Mouse (Mus musculus) limb, embryonic 12.5 days (tissue): ENCODE results near the gene Smad6. TPM values are rescaled to one million over a fixed set of nuclear protein-coding genes. Genes with fewer than 3 reads are reported as not detected.
A peak's percentile ranks its signal among the peaks of the same experiment; 100 is the strongest.

Source experiments
- ATAC-seq: fragments of 200-750 bp; cut with Nextera tagmentation; 2 replicates; pipeline ENCODE4 v1.8.0; 2017; ENCODE audit warnings: low read depth, moderate TSS enrichment; ENCODE audit not compliant: insufficient number of reproducible peaks, insufficient read depth, low FRiP score, low TSS enrichment
- H3K27ac ChIP-seq: fragments of 300-500 bp; sonication (generic); 2 replicates; pipeline ENCODE4 v1.5.1; 2016; ENCODE audit warnings: mild to moderate bottlenecking, moderate library complexity
- H3K27me3 ChIP-seq: fragments of 300-500 bp; sonication (generic); 2 replicates; pipeline ENCODE4 v1.6.1; 2016; ENCODE audit warnings: mild to moderate bottlenecking, moderate library complexity
- H3K36me3 ChIP-seq: fragments of 300-500 bp; sonication (generic); 2 replicates; pipeline ENCODE4 v1.6.1; 2016; ENCODE audit warnings: mild to moderate bottlenecking, moderate library complexity
- H3K4me1 ChIP-seq: fragments of 300-500 bp; sonication (generic); replicated peaks from 2 replicates; pipeline ENCODE4 v1.6.1; 2016
- H3K4me2 ChIP-seq: fragments of 300-500 bp; sonication (generic); 2 replicates; pipeline ENCODE4 v1.6.1; 2016; ENCODE audit warnings: mild to moderate bottlenecking, moderate library complexity
- H3K4me3 ChIP-seq: fragments of 300-500 bp; sonication (generic); replicated peaks from 2 replicates; pipeline ENCODE4 v1.5.1; 2016; ENCODE audit warnings: mild to moderate bottlenecking
- H3K9ac ChIP-seq: fragments of 300-500 bp; sonication (generic); replicated peaks from 2 replicates; pipeline ENCODE4 v1.6.1; 2016; ENCODE audit warnings: mild to moderate bottlenecking, moderate library complexity
- H3K9me3 ChIP-seq: fragments of 300-500 bp; sonication (generic); 2 replicates; pipeline ENCODE4 v1.6.1; 2016; ENCODE audit warnings: mild to moderate bottlenecking, moderate library complexity
- WGBS: fragments of 180-500 bp; shearing (Covaris S2); methylation state at CpG from one replicate; pipeline ENCODE4 v1.1.7; 2016; 5-methylcytosine and 5-hydroxymethylcytosine counted together
- polyA plus RNA-seq: library from polyadenylated mRNA; unstranded; fragments of >200 nt; fragmentation: Nextera tagmentation; extraction: Ambion mirVana; gene quantifications from 2 replicates; pipeline ENCODE4 v1.2.1, GENCODE M21; 2016

Smad6 gene
- polyA plus RNA-seq, 1 experiment from 2014 or later = 23.9 TPM

DNA sequence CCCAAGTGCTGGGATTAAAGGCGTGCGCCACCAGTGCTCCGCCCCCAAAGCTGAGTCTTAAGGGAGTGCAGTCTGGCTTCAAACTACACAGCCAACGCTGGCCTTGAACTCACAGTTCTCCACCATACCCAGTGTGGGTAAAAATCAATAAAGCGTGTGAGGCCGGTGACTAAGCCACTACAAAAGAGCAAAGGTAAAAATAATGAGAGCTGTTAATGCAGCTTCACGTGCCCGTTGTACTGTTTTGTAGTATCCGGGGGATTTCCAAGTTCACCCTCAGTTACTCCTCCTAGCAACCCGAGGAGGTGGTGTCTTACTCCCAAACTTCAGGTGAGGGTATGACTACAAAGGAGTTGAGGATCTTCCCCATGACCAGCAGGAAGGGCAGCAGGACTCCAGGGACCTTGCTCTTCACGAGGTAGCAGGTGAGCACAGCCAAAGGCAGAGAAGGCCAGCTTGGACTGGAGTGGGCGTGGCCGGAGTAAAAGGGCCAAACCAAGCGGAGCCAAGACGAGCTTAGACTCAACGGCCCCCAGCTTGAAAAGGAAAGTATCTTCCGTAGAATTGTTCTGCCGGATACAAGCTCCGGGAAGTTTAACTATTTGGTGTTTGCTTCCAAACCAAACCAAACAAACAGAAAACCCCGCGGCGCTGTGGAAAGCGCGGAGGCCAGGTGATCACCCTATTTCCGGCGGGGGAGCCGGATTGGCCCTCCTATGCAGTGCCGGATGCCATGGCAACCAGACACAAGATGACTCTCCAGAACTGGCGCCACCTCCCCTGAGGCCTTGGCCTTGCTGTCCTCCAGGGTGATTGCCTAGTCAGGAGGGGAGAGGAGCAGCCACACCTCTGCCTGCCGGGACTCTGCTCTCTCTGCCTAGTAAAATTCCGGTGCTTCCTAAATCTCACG is 27.9 kb upstream of the Smad6 start:
- Histone ChIP-seq H3K27ac (peak overlapping the region; percentile 59), H3K4me3 (peak overlapping the region; percentile 37), H3K9ac (peak overlapping the region; percentile 55), H3K36me3 (no peaks in the 10 kb centered on the region), H3K4me1 (peaks cover 24% of the 10 kb centered on the region), H3K9me3 (no peaks in the 10 kb centered on the region), H3K27me3 (no peaks in the 10 kb centered on the region), H3K4me2 (peak overlapping the region; percentile 71)
- ATAC-seq = peak; percentile 69; the same call in 1 of the 2 replicates
- whole genome bisulfite sequencing = 9% methylated on average over 32 of the region's 32 CpGs

DNA sequence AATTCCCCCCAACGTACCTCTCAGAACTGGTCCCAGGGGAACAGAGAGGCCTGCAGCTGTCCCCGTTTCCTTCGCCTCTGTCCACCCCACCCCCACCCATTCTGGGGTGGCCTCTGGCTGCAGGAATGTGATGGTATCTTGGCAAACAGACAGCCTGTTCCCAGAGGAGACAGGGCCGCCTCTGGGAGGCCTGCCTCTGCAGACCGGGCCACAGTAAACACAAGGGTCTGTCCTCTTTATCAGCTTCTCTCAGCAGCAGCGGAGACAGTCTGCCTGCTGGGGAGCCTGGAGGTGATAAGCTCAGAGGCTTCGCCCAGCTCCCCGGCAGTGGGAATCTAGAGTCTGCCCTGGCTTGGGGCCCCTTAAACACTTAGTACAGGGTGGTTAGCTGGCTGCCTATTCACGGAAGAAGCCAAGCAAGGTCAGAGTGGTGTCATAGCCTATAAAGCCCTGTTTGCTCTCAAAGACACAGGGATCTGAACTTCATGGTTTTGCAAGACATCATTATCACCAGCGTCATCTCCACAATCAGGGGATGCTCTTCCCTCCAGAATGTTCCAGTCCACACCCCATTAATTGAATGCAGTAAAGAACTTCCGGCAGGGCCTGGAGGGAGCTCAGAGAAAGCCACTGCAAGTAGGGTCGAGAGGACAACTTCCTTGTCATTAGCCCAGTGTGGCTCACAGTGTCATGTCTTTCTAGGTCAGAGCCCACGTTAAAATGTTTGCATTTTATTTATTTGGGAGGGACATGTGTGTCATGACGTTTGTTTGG is 23.4 kb upstream of the Smad6 start:
- 16% methylated on average over 14 of the region's 14 CpGs for WGBS
- peak overlapping the region; percentile 54 for H3K27ac ChIP-seq
- H3K4me2 ChIP-seq = no peak overlapping the region
- no peak overlapping the region for H3K9ac ChIP-seq
- no peak overlapping the region for H3K4me3 ChIP-seq
- H3K27me3 ChIP-seq = no peaks in the 10 kb centered on the region
- H3K4me1 ChIP-seq = peaks cover 30% of the 10 kb centered on the region
- no peak for ATAC-seq
- no peaks in the 10 kb centered on the region for H3K36me3 ChIP-seq
- H3K9me3 ChIP-seq = no peaks in the 10 kb centered on the region

DNA sequence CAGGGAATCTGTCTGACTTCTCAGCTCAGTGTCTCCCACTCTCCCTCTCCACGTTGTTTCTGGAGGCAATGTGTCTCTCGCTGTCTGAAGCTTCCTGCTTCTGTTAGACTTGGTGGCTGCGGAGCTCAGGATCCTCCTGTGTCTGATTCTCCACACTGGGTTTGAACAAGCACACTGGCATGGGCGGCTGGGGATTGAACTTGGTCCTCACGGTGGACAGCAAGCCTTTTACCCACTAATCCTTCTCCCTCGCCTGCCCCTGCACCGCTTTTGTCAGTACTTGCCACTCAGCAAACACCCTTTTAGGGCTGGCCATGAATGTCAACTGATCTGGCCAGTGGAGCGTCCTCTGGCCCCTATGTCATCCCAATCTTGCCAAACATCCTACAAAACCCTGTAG is 22.5 kb upstream of the Smad6 start:
- H3K27me3 ChIP-seq = no peaks in the 10 kb centered on the region
- no peak overlapping the region for H3K9ac ChIP-seq
- no peak for ATAC-seq
- no peaks in the 10 kb centered on the region for H3K9me3 ChIP-seq
- no peaks in the 10 kb centered on the region for H3K36me3 ChIP-seq
- 0 out of 2 replicates have a peak overlapping the region, but pooled peaks have one; percentile 54 for H3K27ac ChIP-seq
- peaks cover 22% of the 10 kb centered on the region for H3K4me1 ChIP-seq
- H3K4me2 ChIP-seq = no peak overlapping the region
- WGBS = 68% methylated on average over 8 of the region's 8 CpGs
- H3K4me3 ChIP-seq = no peak overlapping the region

DNA sequence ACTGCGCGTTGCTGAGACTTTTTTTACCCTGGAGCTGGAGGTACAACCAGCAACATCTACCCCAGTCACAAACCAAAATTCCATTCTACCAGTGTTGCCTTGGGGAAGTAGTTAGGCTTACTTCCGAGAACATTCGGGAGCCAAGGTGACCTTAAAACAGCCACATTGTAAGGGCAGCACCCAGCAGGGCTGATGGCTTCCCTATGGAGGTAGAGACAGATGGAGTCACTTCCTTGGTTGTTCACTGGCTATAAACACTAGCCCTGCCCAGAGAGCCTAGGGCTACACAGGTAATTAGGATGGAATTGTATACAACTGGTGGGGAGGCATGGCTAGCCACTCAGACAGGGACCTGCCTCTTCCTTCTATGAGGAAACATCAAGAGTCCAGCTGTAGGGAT is 21.1 kb upstream of the Smad6 start:
- Histone ChIP-seq H3K9me3 (no peaks in the 10 kb centered on the region), H3K9ac (no peak overlapping the region)

DNA sequence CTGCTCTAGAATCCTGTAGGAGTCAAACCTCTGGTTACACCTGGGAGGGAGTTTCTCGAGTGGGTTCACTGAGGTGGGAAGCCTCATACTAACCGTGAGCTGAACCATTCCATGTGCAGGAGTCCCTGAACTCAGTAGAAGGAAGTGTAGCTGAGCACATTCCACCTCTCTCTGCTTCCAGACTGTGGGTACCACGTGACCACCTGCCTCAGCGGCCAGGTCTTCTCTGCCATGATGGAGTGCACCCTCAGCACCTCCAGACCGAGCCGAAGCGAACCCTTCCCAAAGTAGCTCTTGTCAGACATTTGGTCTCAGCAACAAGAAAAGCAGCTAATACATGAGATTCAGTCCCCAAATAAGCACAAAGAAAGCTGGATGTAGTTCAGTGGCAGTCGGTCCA is 20.4 kb upstream of the Smad6 start:
- H3K27ac ChIP-seq = no peak overlapping the region
- no peaks in the 10 kb centered on the region for H3K27me3 ChIP-seq
- no peak overlapping the region for H3K9ac ChIP-seq
- ATAC-seq = no peak
- H3K4me3 ChIP-seq = no peak overlapping the region
- H3K9me3 ChIP-seq = no peaks in the 10 kb centered on the region
- H3K36me3 ChIP-seq = no peaks in the 10 kb centered on the region
- 82% methylated on average over 8 of the region's 8 CpGs for WGBS
- peaks cover 17% of the 10 kb centered on the region for H3K4me1 ChIP-seq
- H3K4me2 ChIP-seq = no peak overlapping the region

More for the DNA sequence above, 21.1 kb upstream of the Smad6 start:
- Histone ChIP-seq H3K4me3 (no peak overlapping the region), H3K27me3 (no peaks in the 10 kb centered on the region), H3K27ac (no peak overlapping the region), H3K4me2 (no peak overlapping the region), H3K36me3 (no peaks in the 10 kb centered on the region), H3K4me1 (peaks cover 17% of the 10 kb centered on the region)
- WGBS = 57% methylated on average over 4 of the region's 4 CpGs
- ATAC-seq = no peak

DNA sequence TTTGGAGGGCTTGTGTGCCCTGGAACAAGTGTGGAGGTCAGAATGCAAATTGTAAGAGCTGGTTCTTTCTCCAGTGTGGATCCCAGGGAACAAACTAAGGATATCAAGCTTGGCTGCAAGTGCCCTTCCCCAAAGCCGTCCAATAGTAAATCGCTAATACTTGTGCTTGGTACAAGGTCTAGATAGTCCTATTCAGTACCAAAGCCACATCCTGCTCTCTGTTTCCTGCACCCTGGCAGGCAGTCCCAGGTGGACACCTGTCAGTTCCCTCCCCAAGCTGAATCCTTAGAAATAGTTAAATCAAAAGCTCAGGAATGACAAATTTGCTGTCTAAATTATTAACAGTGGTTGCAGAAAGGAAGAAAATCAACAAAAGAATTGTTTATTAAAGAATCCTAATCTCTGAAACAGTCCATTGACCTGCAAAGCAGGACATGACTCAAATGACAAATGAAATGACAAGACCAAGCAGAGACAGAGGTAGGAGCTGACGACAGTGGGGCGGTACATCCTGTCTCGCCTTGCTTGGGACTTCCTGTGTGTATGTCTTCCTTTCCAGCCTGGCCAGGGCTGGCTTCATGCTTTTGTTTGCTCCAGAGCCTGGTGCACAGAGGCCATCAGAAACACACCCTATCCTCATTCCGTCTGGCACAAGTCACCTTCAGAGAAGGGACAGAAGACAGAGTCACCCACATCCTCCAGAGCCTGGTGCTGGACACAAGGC is 8.2 kb upstream of the Smad6 start:
- H3K4me2 ChIP-seq = no peak overlapping the region
- H3K36me3 ChIP-seq = no peaks in the 10 kb centered on the region
- 78% methylated on average over 6 of the region's 6 CpGs for WGBS
- no peaks in the 10 kb centered on the region for H3K27me3 ChIP-seq
- H3K9me3 ChIP-seq = no peaks in the 10 kb centered on the region
- no peak overlapping the region for H3K9ac ChIP-seq
- ATAC-seq = no peak
- H3K4me1 ChIP-seq = peaks cover 11% of the 10 kb centered on the region
- H3K4me3 ChIP-seq = no peak overlapping the region
- no peak overlapping the region for H3K27ac ChIP-seq

DNA sequence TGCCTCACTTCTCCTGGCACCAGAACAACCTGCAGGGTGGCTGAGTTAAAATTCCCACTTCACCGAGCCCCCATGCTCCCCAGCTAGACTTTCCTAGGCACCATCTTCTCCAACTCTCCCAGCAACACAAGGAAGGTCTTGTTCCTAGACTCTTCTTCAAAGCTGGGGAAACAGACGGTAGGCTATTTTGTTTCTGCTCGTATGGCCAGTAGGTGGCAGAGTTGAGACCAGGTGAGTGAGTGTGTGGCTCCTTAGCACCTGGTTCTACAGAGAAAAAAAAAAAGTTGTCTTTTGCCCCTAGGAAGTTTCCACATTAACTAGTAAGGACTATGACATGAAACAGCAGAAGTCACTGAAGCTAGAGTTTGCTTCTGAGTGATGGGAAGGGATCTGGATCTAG is 3.7 kb upstream of the Smad6 start:
- ATAC-seq = no peak
- H3K27ac ChIP-seq = no peak overlapping the region
- 5% methylated on average over 3 of the region's 3 CpGs for WGBS

DNA sequence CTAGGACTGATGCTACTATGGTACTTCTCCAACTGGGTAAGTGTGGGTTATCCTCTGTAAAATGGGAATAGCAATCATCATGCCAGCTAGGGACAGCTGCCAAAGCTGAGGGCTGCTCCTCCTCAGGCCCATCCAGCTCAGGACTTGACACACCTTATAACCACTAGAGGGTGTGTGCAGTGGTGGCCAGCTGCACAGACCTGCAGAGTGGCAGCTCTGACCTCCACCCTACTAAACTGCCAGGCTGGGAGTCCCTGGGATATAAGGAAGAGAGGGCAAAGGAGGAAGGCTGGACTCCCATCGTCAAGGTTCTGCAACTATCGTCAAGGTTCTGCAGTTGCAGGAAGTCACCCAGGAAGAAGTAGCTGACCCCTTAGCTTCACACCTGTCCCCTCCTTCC is 3.1 kb upstream of the Smad6 start:
- no peaks in the 10 kb centered on the region for H3K27me3 ChIP-seq
- H3K27ac ChIP-seq = no peak overlapping the region
- peaks cover 27% of the 10 kb centered on the region for H3K4me1 ChIP-seq
- WGBS = 41% methylated on average over 2 of the region's 2 CpGs
- no peak for ATAC-seq
- no peak overlapping the region for H3K4me3 ChIP-seq
- H3K9me3 ChIP-seq = no peaks in the 10 kb centered on the region
- H3K9ac ChIP-seq = no peak overlapping the region
- no peaks in the 10 kb centered on the region for H3K36me3 ChIP-seq
- no peak overlapping the region for H3K4me2 ChIP-seq

More for the DNA sequence above, 3.7 kb upstream of the Smad6 start:
- no peaks in the 10 kb centered on the region for H3K9me3 ChIP-seq
- H3K36me3 ChIP-seq = no peaks in the 10 kb centered on the region
- no peak overlapping the region for H3K4me3 ChIP-seq
- no peaks in the 10 kb centered on the region for H3K27me3 ChIP-seq
- peaks cover 27% of the 10 kb centered on the region for H3K4me1 ChIP-seq
- no peak overlapping the region for H3K4me2 ChIP-seq
- no peak overlapping the region for H3K9ac ChIP-seq

DNA sequence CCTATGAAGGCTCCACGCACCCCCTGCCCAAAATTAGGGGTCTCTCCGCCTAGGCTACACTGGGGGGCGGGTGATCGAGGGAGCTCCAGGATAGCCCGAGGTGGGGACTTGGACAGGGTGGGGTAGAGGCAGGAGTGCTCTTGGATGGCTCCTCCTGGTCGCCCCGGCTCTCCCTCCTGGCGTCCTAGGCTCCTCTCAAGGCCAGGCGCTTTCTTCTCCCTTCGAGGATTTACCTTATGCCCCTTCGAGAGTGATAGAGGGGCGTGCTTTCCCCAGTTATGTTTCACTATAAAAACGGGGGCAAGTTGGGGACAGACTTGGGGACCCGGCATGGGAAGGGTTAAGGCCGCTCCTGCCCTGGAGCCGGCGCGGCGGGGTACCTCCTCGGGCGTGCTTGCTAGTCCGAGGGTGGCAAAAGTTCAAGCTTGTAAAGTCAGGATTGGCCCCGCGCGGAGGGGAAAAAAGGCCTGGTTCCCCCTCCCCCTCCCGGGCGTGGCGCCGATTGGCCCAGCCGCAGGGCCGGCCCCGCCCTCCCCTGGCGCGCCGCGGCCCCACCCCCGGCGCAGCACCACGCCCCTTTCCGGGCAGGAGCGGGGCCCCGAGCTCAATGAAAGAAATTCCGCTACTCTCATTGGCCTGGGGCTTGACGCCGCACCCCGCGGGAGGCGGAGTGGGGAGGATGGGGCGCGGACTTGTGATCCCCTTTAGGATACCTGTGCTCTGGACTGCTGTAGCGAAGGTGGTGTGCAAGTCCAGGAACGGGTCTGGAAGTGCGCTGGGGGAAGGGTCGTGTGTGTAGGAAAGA is 905 bp upstream of the Smad6 start:
- H3K27me3 ChIP-seq = no peaks in the 10 kb centered on the region
- peak; percentile 53 for ATAC-seq
- peak overlapping the region; percentile 98 for H3K27ac ChIP-seq
- H3K4me1 ChIP-seq = peaks cover 43% of the 10 kb centered on the region
- no peaks in the 10 kb centered on the region for H3K9me3 ChIP-seq
- peak overlapping the region; percentile 51 for H3K9ac ChIP-seq
- under 1% methylated on average over 54 of the region's 54 CpGs for WGBS
- H3K4me2 ChIP-seq = peak overlapping the region; percentile 96
- H3K36me3 ChIP-seq = no peaks in the 10 kb centered on the region
- peak overlapping the region; percentile 96 for H3K4me3 ChIP-seq

DNA sequence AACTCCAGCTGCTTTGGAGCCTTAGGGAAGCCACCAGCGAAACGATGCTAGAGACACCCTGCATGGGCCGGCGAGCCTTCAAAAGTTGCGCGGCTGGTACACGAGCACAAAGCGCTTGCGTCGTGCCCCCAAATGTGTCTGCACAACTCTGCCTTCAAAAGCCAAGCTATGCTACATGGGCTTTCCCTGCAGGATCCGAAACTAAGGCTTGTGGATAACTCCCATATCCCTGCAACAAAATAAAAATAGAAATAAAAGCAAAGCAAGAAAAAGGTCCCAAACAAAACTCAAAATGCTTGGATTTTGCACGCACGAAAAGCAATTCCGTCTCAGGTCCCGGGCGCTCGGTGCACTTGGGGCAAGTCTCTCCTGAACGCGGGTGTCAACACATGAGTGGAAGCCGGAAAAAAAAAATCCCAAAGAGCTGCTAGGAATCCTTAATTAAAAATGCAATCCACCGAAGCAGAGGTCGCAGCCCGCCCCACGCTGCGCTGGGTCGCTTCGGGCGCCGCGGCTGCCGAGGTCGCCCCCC is 474 bp downstream of the Smad6 start:
- Histone ChIP-seq H3K4me3 (peak overlapping the region; percentile 96), H3K27ac (peak overlapping the region; percentile 98), H3K9ac (peak overlapping the region; percentile 100), H3K4me1 (peaks cover 52% of the 10 kb centered on the region), H3K9me3 (no peaks in the 10 kb centered on the region), H3K36me3 (peaks cover 2% of the 10 kb centered on the region; the same call in 1 of the 2 replicates), H3K4me2 (peak overlapping the region; percentile 96), H3K27me3 (no peaks in the 10 kb centered on the region)
- under 1% methylated on average over 32 of the region's 32 CpGs for WGBS
- ATAC-seq = no peak
